ENCODE assay signal across 18 mouse cellular contexts in the genomic region with DNA sequence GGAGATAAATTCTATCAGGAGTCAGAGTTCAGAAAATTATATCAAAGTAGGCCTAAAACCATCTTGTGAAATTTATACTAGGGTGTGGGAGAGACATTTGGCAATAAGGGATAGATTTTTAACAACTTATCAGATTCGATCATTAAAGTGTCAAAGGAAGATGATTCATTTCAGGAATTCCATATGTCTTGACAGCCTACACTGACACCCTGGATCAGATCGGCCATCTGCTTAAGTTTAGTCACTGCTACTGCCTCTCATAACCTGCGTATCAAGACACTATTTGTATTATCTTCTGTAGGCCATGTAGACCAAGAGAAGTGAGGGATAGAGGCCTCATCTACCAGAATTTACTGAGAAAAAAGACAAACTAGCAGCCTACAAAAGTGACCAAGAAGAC.
DNase-seq lines count a peak whose midpoint lies in the region.
"Had no signal": no experiment of that assay in that cellular context is flagged by ENCODE, and none has a peak within 500 bp of the region (broad histone marks: within the 10 kb centered on the region; RNA-seq: fewer than 3 reads in every experiment).

No protein-coding gene starts in this region.

- DNase-seq in layer of hippocampus, adult 18-20 months (ENCODE audit: low spot score in 2 of 2): peak; percentile 29 to 39
- no peak for DNase-seq in layer of hippocampus, postnatal 14 days (ENCODE audit: low spot score in 2 of 2)
- peak; percentile 13 for DNase-seq in layer of hippocampus, adult 9-11 months
- no peak for DNase-seq in layer of hippocampus, postnatal 36 days
- DNase-seq in right cerebral cortex, adult 2 months (ENCODE audit: low spot score in 2 of 2): peak; percentile 3 to 4
- DNase-seq in right cerebral cortex, postnatal 25 days: no peak
- peak; percentile 38 for DNase-seq in telencephalon, adult 2 months (ENCODE audit: low read depth, low spot score)
- DNase-seq in c-Kit-positive CD71-positive TER-119-positive erythroid progenitor cells, embryonic 14.5 days (ENCODE audit: low spot score): no peak
- DNase-seq: adrenal gland, adult 2 months; adrenal gland, postnatal 10 days; adrenal gland, postnatal 25 days; cerebellum, adult 11 months; cerebellum, adult 18-20 months; cerebellum, adult 8-10 months; cerebellum, adult 9-11 months; cerebellum, postnatal 14 days; cerebellum, postnatal 36 days; embryo, embryonic 11 days had no signal

Comparison
In these comparisons a context has a peak if more than half of its experiments do, and no peak if none do; other contexts are left out.
1. DNase-seq: peak in layer of hippocampus, adult 18-20 months (2 of 2), layer of hippocampus, adult 9-11 months (single experiment), right cerebral cortex, adult 2 months (2 of 2) and telencephalon, adult 2 months (single experiment); none in layer of hippocampus, postnatal 14 days (0 of 2), layer of hippocampus, postnatal 36 days (0 of 2), right cerebral cortex, postnatal 25 days (single experiment) and c-Kit-positive CD71-positive TER-119-positive erythroid progenitor cells, embryonic 14.5 days (single experiment).